ENCODE assay signal across 9 mouse cellular contexts in the genomic region with DNA sequence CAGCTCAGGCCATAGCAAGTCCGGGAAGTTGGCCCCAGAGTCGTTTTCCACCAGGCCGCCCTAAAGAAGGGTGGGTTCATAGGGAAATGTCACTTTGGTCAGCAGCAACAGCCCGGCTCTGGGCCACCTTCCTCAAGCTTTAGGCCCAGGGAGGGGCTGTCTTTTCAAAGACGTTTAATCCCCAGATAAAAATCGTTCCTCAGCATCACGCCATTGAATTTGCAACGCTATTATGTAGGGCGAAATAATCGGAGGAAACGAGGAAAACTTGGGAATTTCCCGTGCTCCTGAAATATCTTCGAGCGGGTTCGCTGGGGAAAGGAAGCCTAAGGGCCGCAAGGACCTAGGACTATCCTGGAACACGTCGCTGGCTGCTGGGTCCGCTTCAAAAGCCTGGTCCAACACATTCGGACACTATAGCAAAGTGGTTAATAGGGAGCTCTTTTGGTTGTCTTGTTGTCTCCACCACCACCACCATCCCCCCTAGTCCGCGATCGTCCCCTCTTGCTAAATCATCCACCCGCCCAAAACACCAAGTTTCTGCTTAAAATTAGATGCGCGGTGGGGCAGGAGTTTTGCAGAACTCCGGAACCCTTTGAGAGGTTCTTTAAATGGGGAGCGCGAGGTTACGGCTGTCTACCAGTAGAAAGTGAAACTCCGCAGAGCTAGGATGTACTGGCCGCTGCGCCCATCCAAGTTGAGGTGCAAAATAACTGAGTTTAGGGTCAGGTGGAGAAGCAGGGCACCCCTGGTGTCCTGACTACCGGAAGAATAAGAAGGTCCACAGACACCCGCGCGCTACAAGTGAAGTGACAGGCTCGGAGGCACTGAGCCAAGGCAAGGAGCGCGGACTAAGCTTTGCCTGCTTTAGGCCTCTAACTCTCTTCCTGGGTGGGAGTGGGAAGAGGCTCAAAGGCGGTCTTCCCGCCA. TPM values are rescaled to one million over a fixed set of nuclear protein-coding genes. Genes with fewer than 3 reads are reported as not detected.
DNase-seq lines count a peak whose midpoint lies in the region; ATAC-seq and TF ChIP-seq lines count a peak whose summit lies in the region.
"Had no signal": no experiment of that assay in that cellular context is flagged by ENCODE, and none has a peak within 500 bp of the region (broad histone marks: within the 10 kb centered on the region; RNA-seq: fewer than 3 reads in every experiment).

No protein-coding gene starts in this region.

- WGBS in kidney, postnatal 0 days = under 1% methylated on average over 42 of the region's 42 CpGs
- under 1% methylated on average over 42 of the region's 42 CpGs for WGBS in embryonic facial prominence, embryonic 12.5 days
- WGBS in liver, embryonic 15.5 days (ENCODE audit: insufficient replicate concordance) = under 1% methylated on average over 42 of the region's 42 CpGs
- WGBS in stomach, embryonic 15.5 days = 2% methylated on average over 42 of the region's 42 CpGs

- H3K9ac ChIP-seq in kidney, postnatal 0 days (ENCODE audit: low read depth, low read length) = peak overlapping the region; percentile 52; the same call in 1 of the 2 replicates
- H3K9ac ChIP-seq in embryonic facial prominence, embryonic 12.5 days = peak overlapping the region; percentile 91
- H3K9ac ChIP-seq in liver, embryonic 15.5 days = no peak overlapping the region
- no peak overlapping the region for H3K9ac ChIP-seq in stomach, embryonic 15.5 days

- peaks cover 92% of the 10 kb centered on the region for H3K27me3 ChIP-seq in kidney, postnatal 0 days (ENCODE audit: insufficient read depth, low read length)
- H3K27me3 ChIP-seq in embryonic facial prominence, embryonic 12.5 days = peaks cover 63% of the 10 kb centered on the region
- peaks cover 99% of the 10 kb centered on the region for H3K27me3 ChIP-seq in liver, embryonic 15.5 days
- H3K27me3 ChIP-seq in stomach, embryonic 15.5 days (replicated peaks) = peaks cover 98% of the 10 kb centered on the region
- H3K27me3 ChIP-seq: Patski had no signal

- intact Hi-C loops in heart, postnatal 14 days (cut with DNase I) = no loop called here

- peak overlapping the region; percentile 81 for H3K4me2 ChIP-seq in kidney, postnatal 0 days (ENCODE audit: low read length)
- H3K4me2 ChIP-seq in embryonic facial prominence, embryonic 12.5 days (replicated peaks) = peak overlapping the region; percentile 71
- H3K4me2 ChIP-seq in liver, embryonic 15.5 days = peak overlapping the region; percentile 62
- peak overlapping the region; percentile 94 for H3K4me2 ChIP-seq in stomach, embryonic 15.5 days

- peak; percentile 26 for DNase-seq in kidney, postnatal 0 days (ENCODE audit: low spot score)
- no peak for DNase-seq in kidney, adult 18-20 months
- peak; percentile 29 to 39 for DNase-seq in heart, postnatal 14 days
- no peak for DNase-seq in ovary, postnatal 10 days (ENCODE audit: low spot score)
- no peak for DNase-seq in spleen, postnatal 10 days (ENCODE audit: low spot score in 2 of 2)

- H3K4me1 ChIP-seq in kidney, postnatal 0 days (replicated peaks; ENCODE audit: insufficient read depth, low read length) = peaks cover 9% of the 10 kb centered on the region; the same call in 1 of the 2 replicates
- H3K4me1 ChIP-seq in embryonic facial prominence, embryonic 12.5 days = peaks cover 23% of the 10 kb centered on the region
- peaks cover 16% of the 10 kb centered on the region for H3K4me1 ChIP-seq in liver, embryonic 15.5 days (replicated peaks)
- peaks cover 25% of the 10 kb centered on the region for H3K4me1 ChIP-seq in stomach, embryonic 15.5 days

- H3K36me3 ChIP-seq in kidney, postnatal 0 days (ENCODE audit: insufficient read depth, low read length) = no peaks in the 10 kb centered on the region
- H3K36me3 ChIP-seq in embryonic facial prominence, embryonic 12.5 days = peaks cover 7% of the 10 kb centered on the region; the same call in 1 of the 2 replicates
- no peaks in the 10 kb centered on the region for H3K36me3 ChIP-seq in liver, embryonic 15.5 days (replicated peaks)
- H3K36me3 ChIP-seq in stomach, embryonic 15.5 days = no peaks in the 10 kb centered on the region

- TF ChIP-seq CTCF in kidney, postnatal 0 days (IDR thresholded peaks at IDR 0.05; ENCODE audit: low read depth) = no peak

- no peak overlapping the region for H3K27ac ChIP-seq in kidney, postnatal 0 days
- H3K27ac ChIP-seq in embryonic facial prominence, embryonic 12.5 days = peak overlapping the region; percentile 93
- H3K27ac ChIP-seq in liver, embryonic 15.5 days (replicated peaks) = no peak overlapping the region
- H3K27ac ChIP-seq in stomach, embryonic 15.5 days = no peak overlapping the region

- no peaks in the 10 kb centered on the region for H3K9me3 ChIP-seq in kidney, postnatal 0 days (replicated peaks; ENCODE audit: low read length)
- no peaks in the 10 kb centered on the region for H3K9me3 ChIP-seq in embryonic facial prominence, embryonic 12.5 days
- no peaks in the 10 kb centered on the region for H3K9me3 ChIP-seq in liver, embryonic 15.5 days (replicated peaks)
- no peaks in the 10 kb centered on the region for H3K9me3 ChIP-seq in stomach, embryonic 15.5 days

- peak overlapping the region; percentile 47 for H3K4me3 ChIP-seq in kidney, postnatal 0 days (replicated peaks; ENCODE audit: low read depth, low read length)
- H3K4me3 ChIP-seq in embryonic facial prominence, embryonic 12.5 days = peak overlapping the region; percentile 72
- peak overlapping the region; percentile 42 for H3K4me3 ChIP-seq in liver, embryonic 15.5 days (replicated peaks)
- H3K4me3 ChIP-seq in stomach, embryonic 15.5 days (replicated peaks) = peak overlapping the region; percentile 47

- no peak for ATAC-seq in kidney, postnatal 0 days (replicated peaks; ENCODE audit: low FRiP score, low read depth)
- ATAC-seq in embryonic facial prominence, embryonic 12.5 days (ENCODE audit: insufficient number of reproducible peaks, insufficient read depth, low FRiP score, low TSS enrichment) = no peak
- ATAC-seq in liver, embryonic 15.5 days (ENCODE audit: insufficient read depth) = no peak
- no peak for ATAC-seq in stomach, embryonic 15.5 days (ENCODE audit: insufficient read depth, low FRiP score, low read depth)

RNA-seq across cellular contexts. Expression of a gene that starts 1.3 kb away (rescaled TPM):
- polyA plus RNA-seq in kidney, postnatal 0 days (2015; fragmentation: Nextera tagmentation; extraction: Ambion mirVana) = 2.6 and 2.8 TPM in 2 replicates
- polyA plus RNA-seq in embryonic facial prominence, embryonic 12.5 days (2016; fragmentation: Nextera tagmentation; extraction: Ambion mirVana) = 394 and 406 TPM in 2 replicates
- total RNA-seq in heart, postnatal 14 days (2021) = 1 to 10 TPM; 4.6 to 5.6 TPM
- polyA plus RNA-seq in liver, embryonic 15.5 days (2015; fragmentation: Nextera tagmentation; extraction: Ambion mirVana) = 0.08 and 0.12 TPM in 2 replicates
- polyA plus RNA-seq in stomach, embryonic 15.5 days (2015; fragmentation: Nextera tagmentation; extraction: Ambion mirVana) = 3.3 and 4.3 TPM in 2 replicates

Comparison
In these comparisons a context has a peak if more than half of its experiments do, and no peak if none do; other contexts are left out.
1. DNase-seq: peak in kidney, postnatal 0 days (single experiment) and heart, postnatal 14 days (2 of 2); none in kidney, adult 18-20 months (single experiment), ovary, postnatal 10 days (single experiment) and spleen, postnatal 10 days (0 of 2).
2. H3K9ac ChIP-seq: peak in kidney, postnatal 0 days (single experiment) and embryonic facial prominence, embryonic 12.5 days (single experiment); none in liver, embryonic 15.5 days (single experiment) and stomach, embryonic 15.5 days (single experiment).
3. RNA of a gene that starts 1.3 kb away (polyA plus RNA-seq): 394 to 406 TPM in embryonic facial prominence, embryonic 12.5 days; 3.3 to 4.3 TPM in stomach, embryonic 15.5 days, 2.6 to 2.8 TPM in kidney, postnatal 0 days and 0.08 to 0.12 TPM in liver, embryonic 15.5 days; every median in the first group is over 10 times any median in the second.
4. Peak in every context shown above with its lines, with median percentiles within 50 percentile points of each other: H3K4me2 ChIP-seq and H3K4me3 ChIP-seq.